Mouse (Mus musculus): ENCODE results near the gene Nkain4.

Gene Nkain4

DNA sequence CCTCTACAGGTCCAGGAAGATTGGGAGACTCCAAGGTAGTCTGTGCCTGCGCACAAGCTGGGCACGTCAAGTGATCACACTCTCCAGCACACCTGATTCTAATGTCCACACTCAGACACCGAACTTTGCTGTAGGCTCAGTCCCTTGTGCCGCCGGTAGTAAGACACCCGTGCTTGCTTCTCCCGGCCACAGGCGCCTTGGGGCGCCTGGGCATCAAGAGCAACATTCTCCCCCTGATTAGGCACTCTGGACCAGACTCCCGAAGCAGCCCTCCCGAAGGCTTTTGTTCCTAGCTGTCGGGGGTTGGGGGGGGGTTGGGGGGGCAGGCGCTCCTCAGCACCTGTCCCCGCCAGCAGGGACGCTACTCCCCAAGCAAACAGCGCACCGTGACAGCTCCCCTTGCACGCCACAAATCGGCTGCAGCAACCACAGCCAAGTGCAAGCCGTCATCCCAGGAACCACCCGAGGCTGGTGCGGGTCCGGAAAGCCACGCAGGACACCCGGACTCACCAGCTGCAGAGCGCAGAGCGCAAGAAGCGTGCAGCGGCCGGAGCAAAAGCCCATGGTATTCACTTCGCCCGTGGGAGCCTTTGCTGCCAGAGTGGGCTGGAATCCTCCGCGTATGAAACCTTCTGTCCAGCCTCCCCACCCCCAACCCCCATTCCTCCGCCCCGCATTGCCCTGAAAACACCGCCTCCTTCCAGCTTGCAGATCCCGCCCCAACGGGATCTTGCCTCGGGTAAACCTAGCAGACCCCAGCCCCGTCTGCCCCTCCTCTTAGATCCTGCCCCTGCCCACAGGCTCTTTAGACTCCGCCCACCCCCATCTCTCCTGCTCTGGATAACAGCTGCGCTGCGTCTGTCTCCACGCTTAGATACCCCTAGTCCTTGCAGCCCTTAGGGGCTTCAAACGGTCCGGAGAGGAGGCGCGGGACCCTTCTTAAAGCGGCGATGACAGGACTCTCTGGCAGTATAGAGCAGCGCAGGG is at the start of gene Nkain4:
Gene Nkain4, minus strand, starts transcription at position 639 of the 987 bp plus-strand sequence.
- peak; percentile 36 to 40 for DNase-seq (ENCODE audit: low spot score in 2 of 2)

DNA sequence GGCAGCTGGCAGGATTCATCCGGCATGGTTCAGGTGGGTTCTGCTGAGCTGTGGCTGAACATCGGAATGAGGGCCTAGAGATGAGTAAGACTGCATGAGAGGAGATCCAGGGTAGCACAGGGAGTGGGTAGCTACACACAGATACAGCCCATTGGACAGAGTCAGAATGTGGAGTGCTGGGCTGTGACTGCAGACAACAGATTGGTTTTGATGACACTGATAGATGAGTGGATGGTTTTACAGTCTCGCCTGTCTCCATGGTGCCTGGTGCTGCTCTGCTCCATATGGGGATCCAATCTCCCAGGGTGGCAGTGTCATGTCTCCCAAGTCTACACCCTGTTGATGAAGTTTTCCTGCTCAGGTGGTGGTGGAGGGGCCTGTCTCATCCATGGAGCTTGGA is 42.4 kb upstream of the Nkain4 start:
- no peak for DNase-seq (ENCODE audit: low spot score in 2 of 2)

DNA sequence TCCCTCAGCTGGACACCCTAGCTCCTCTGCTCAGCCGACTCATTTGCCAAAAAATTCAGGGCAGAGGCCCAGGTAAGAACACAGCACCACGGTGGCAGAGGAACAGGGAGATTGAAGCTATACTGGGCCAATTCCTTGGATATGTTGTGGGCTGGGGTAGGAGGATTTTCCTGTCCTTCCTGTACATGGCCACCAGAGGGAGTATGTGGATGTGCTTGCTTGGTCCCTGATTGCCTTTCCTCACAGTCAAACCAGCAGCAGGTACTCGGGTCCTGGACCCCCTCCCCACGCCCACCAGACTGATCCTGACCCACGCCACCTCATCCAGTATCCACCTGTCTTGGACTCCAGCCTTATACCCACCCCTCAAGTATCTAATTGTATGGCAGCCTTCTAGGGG is 41.9 kb upstream of the Nkain4 start:
- DNase-seq (ENCODE audit: low spot score in 2 of 2): peak; percentile 42 to 60

DNA sequence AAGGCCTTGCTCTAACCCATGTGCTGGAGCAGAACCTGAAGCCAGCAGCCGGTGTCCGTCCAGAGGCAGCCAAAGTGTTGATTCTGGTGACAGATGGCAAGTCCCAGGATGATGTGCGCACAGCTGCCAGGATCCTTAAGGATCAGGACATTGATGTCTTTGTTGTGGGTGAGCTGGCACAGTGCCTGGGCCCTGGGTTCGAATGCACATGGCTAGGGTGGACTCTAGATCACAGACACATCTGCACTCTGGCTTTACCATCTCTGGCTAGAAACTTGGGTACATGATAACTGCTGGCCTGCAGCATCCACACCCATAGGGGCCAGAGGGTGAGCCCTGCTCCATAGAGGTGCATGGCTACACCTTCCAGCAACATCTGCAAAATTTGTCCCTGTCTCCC is 41.0 kb upstream of the Nkain4 start:
- DNase-seq (ENCODE audit: low spot score in 2 of 2): no peak

DNA sequence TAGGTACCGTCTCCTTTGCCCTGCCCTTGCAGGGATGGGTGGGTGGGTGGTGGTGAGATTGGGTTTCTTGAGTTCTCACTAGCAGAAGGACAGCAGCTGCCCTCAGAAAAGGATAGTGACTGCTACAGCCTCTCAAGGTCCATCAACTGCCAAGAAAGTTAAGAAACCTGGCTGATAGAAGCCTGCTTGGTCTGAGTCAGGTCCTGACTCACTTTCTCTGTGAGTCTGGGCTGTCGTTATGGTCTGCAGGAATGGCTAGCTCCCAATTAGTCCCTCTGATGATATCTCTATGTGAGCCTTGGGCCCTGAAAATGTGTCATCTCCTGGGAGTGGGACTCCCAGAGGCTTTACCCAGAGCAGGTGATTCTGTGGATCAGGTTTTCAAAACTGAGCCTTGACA is 39.9 kb upstream of the Nkain4 start:
- DNase-seq (ENCODE audit: low spot score in 2 of 2): no peak

DNA sequence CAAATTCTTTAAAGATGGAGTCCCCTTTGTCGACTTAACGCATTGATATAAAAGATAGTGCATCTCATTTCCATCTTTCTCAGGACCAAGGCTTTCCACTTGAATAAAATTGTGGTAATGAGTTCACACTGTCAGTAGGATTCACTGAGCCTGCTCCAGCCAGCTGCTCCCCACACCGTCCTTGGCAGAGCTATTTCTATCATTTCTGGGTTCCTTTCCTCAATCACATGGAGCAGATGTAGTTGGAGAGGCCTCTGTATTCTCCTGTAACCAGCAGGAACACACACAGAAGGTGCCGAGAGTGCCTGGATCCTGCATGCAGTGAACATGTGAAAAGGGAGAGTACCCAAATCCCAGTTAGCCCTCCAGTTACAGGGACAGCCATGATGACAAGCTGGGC is 35.8 kb upstream of the Nkain4 start:
- DNase-seq (ENCODE audit: low spot score in 2 of 2): no peak

DNA sequence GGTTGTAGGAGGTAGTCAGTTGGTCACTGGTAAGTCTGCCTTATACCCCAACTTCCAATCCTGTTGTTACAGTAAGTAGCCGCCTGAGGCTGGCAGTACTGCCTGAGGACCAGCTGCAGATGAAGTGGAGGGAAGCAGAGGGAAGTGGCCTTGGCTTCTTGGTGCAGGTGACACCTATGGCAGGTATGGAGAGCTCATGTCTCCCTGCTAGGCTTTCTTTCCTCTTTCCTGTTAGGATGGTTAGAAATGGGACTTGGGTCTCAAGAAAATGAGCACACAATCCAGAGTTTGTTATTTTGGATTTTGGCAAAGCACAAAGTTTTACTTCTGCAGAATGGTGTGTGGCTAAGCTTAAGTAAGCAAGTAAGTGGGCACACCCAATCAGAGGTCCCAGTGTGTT is 34.4 kb upstream of the Nkain4 start:
- DNase-seq (ENCODE audit: low spot score in 2 of 2): no peak

DNA sequence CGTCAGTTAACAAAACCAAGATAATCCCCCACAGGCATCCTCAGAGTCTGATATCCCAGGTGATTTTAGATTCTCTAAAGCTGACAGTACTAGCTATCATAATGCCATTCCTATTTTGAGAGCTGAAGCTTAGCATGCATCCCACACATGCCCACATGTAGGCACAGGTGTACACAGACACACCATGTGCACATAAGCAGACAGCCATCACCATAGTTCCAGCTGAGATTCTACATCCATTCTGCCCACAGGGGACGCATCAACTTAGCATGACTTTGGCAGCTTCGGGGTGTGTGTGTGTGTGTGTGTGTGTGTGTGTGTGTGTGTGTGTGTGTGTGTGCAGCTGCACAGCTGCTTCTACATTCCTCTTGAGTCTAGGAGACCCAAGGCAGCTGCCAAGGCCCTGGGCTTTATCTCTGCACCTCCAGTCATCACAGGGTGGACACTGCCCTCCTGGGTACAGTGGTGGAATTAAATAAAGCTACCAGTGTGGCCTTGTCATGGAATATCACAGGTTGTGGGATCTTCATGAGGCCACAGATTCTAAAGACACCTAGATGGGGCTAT is 33.9 kb upstream of the Nkain4 start:
- DNase-seq (ENCODE audit: low spot score in 2 of 2): no peak

DNA sequence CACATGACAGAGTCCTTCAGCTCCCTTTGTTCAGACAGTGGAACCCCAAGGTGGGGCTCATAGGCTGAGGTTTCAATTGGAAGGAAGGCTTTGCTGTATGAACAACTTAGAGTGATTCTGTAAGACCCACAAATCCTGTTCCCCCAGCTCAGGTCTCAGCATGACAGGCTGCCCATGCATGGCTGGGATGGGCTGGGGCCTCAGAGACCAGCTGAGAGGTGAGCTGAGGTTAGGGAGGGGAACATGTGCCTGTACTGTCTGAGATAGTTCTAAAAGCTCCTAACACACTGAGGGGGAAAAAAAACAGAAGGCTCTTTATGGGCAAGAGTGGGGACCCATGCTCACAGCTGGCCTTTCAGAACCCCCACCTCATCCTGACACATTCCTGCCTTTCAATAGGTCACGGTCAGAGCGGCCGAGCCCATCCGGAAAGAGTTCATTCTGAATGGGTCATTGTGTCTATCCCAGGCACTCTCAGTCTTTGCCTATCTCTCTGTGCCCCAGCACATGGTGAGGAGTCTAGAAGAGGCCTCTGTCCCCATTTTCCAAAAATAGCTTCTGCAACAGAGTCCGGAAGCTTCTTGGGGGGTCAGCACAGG is 33.0 kb upstream of the Nkain4 start:
- DNase-seq (ENCODE audit: low spot score in 2 of 2): no peak

DNA sequence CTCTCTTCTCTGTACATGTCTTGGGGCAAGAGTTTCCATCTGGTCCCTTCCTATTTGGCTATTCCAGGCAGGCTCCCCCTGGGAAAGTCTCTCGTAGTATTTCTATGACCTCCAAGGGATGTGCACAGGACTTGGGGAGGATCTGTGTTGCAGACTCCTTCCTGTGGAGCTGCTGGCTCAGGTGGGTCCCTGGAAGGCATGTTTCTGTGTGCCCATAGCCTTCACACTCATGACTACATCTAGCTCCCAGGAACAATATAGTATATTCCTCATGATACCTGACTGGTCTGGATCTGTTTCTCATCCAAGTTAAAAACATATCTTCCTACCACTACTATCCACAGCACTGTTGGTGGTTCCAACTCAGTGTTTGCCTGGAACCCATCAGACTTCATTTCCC is 32.5 kb upstream of the Nkain4 start:
- no peak for DNase-seq (ENCODE audit: low spot score in 2 of 2)

DNA sequence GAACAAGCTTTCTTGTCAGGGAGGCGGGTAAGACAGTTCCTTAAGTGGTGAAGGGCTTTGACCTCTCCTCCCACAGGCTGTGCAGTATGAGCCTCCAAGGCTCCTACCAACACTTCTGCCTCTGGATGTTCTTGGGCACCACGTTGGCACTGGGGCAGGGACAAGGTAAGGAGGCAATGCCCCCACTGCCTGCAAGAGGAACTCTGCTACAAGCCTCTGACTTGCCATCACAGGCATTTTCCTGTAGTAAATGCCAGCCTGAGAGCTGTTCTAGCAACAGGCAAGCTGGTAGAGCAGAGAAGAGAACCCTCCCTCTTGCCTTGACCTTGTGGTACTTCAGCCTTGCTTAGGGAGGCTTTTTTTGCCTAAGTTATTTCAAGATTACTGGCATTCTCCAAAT is 31.9 kb upstream of the Nkain4 start, which contains the start of gene Col20a1:
Gene Col20a1, plus strand, starts transcription at position 87 of the 400 bp plus-strand sequence.
- DNase-seq (ENCODE audit: low spot score in 2 of 2): no peak

DNA sequence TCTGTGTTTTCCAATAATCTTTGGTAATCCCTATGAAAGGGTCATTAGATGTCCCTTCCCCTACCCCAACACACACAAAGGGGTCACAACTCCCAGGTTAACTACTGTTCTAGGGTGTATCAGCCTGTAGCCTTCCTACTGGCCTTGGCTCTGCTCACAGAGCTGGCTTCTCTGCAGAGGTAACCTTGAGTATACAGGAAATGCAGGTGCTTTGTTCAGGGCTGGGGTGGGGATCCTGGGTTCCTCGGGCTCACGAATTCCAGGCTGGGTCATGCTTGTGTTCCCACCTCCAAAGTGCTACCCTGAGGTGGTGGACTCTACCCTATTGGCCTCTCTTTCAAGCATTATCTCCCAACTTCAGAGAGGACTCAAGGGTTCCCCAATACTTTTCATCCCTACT is 31.1 kb upstream of the Nkain4 start:
- DNase-seq (ENCODE audit: low spot score in 2 of 2): no peak

DNA sequence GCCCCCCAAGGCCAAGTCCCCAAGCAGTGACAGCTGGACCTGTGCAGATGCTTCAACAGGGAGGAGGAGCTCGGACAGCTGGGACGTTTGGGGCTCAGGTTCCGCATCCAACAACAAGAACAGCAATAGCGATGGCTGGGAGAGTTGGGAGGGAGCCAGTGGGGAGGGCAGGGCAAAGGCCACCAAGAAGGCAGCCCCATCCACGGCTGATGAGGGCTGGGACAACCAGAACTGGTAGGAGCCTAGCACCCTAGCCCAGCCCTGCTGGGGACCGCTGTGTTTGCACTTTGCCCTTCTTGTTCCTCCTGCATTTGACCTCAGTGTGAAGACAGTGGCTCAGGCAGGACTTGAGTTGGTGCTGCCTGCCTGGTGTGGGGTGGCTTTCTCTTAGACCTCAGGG is 26.6 kb upstream of the Nkain4 start:
- DNase-seq (ENCODE audit: low spot score in 2 of 2): no peak

DNA sequence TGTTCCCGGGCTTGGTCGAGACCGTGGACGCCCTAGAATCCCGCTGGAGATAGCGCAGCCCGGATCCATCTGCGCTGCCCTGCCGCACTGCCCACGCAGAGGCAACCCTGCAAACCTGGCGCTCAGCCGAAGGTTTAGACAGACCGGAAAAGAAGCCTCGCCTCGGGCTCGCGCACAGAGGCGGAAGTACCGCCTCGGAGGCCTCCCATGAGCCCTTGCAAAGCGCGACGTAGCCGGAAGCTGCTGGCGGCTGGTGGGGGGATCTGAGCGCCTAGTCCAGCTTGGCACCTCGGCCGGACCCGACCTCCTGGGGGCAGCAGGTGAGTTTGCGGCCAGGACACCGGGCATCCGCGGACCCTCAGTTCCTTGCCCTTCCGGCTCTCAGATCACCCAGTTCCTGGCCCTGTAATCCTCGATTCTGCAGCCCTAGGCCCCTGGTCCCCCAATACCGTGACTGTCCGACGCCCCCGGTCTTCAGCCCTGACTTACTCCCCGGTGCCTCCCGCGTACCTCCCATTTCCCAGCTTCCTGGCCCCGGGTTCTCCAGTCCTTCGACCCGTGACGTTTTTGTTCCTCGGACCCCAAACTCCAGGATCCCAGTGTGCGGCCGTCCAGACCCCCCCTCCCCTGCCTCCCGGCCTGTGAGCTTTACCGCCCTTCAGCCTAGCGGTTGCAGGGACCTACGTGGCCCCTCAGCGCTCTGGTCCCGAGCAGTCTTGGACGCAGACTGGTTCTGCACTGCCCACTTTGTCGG is 12.7 kb upstream of the Nkain4 start, which contains the start of gene Arfgap1:
Gene Arfgap1, plus strand, starts transcription at position 216 of the 754 bp plus-strand sequence.
- peak; percentile 85 to 86 for DNase-seq (ENCODE audit: low spot score in 2 of 2)

DNA sequence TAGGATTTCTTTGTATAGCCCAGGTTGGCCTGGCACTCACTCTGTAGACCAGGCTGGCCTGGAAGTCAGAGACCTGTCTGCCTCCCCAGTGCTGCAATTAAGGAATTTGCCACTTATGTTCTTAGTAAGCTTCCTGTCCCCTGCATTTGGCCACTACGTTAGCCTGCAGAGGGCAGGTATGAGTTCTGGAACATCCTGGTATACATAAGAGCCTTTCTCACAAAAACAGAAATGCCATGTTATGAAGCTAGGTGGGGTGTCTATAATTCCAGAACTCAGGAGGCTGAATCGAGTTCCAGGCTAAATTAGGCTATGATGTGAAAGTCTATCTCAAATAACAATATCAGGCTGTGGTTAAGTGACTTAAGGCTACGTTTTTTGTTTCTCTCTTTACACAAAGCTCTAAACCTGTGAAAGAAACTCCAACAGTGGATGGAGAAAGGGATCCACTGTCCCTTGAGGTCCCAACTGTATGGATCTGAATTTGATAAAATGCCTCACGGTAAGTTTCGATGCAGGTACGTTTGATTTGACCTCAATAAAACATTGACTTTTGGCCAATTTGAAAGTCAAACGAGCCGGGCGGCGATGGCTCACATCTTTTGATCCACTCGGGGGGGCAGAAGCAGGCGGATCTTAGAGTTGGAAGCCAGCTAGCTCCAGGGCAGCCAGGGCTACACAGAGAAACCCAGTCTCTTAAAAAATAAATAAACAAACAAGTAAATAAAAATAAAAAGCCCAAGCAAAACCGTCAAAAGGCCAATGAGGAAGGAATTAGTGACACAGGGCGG is 11.8 kb upstream of the Nkain4 start:
- no peak for DNase-seq (ENCODE audit: low spot score in 2 of 2)

DNA sequence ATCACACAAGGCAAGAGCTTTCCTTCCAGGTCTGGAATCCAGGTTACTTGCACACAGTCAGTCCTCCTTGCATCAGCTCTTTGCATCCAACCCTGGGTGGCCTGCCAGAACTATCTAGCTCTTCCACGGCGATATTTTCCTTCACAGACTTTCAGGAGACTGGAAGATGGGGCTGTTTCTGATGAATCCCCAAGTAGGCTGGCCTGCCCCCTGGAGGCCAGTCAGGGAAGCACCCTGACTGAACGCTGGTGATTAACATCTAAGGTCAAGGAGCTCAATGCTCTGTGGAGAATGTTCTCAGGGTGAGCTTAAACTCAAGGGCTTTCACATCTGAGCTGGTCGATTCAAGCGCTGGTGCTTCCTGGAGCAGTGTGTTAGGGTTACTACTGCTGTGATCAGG is 9.5 kb upstream of the Nkain4 start:
- DNase-seq (ENCODE audit: low spot score in 2 of 2): peak in 1 of 2 experiments; percentile 73

DNA sequence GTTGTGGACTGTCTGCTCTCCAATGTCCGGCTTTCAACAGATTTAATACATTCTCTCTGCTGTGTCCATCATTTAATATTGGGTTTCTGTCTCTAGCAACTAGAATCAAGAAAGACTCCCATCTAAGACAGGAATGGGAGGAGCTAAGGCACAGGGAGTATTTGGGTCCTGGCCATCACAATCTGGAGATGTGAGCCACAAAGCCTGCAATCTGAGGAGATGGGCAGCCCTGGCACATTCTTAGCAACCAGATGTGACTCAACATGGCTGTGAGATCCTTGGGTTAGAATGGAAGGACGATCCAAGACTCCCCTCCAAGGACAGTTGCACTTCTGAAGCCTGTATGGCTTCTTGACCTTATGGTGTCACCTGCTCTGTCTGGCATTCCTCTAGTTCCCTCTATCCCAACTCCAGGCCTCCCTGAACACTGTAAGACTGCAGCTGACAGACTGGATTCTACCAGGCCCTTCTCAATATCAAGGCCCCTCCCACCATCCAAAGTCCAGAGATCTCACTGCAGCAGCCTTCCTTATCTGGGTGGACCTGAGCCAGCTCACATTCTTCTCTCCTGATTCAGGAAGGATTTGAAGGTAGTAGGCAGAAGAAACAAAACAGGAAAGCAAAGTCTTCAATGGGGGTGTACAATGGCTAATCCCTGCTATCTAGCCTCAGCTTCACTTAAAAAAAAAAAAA is 8.3 kb upstream of the Nkain4 start:
- no peak for DNase-seq (ENCODE audit: low spot score in 2 of 2)

DNA sequence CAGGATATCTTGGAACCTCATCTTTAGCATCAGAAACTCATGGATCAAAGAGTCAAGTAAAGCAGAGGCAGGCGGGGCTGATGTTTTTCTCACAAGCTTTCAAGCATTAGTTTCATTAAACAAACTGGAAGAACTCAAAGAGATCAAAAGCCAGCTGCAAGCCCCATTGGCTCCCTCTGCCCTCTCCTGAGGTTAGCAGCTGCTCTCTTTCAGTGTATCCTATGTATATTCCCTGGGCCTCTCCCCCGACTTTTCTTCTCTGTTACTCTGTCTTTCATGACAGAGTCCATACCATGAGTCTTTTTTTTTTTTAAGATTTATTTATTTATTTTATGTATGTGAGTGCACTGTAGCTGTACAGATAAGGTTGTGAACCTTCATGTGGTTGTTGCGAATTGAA is 5.7 kb upstream of the Nkain4 start:
- DNase-seq (ENCODE audit: low spot score in 2 of 2): no peak

DNA sequence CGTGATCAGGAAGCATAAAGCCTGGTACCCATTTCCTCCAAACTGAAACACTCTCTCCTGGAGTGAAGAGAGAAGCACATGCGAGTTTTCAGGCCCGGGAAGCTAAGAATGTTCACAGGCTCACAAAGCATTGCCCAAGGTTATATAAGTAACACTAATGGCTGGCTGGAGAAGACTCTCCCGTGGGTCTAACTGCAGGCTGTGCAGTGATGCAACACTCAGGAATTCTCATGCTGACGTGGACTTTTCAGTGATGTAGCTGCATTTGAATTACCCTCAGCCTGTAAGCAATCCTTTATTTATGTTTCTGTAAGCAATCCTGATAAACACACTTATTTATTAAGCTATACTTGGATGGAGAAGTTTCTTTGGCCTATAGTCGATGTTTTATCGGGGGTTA is 5.1 kb upstream of the Nkain4 start:
- no peak for DNase-seq (ENCODE audit: low spot score in 2 of 2)

DNA sequence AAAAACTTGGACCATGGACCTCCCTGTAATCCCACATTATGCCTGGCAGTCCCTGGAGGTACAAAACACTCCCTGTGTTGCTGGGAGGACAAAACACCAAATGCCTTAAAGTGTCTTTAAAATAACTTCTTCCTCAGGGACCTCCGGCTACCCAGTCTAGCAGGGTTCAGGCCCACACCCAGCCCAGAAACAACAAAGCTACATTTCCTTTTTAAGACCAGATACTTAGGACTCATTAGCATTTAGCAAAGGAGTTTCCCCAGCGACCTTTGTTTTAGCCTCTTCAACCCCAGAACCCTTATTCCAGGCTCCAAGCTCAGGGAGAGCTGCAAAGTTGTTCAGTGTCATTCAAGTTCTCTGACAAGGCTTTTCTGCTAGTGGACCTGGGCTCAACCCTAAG is 861 bp downstream of the Nkain4 start:
- DNase-seq (ENCODE audit: low spot score in 2 of 2): no peak
